Mouse (Mus musculus): ENCODE measurements around the gene Lrrc39.
"Not testable (repeated sequence)": the region's sequence is repeated elsewhere in the genome, so short reads cannot be mapped to it uniquely, and the experiment has no call there.

Gene Lrrc39

DNA sequence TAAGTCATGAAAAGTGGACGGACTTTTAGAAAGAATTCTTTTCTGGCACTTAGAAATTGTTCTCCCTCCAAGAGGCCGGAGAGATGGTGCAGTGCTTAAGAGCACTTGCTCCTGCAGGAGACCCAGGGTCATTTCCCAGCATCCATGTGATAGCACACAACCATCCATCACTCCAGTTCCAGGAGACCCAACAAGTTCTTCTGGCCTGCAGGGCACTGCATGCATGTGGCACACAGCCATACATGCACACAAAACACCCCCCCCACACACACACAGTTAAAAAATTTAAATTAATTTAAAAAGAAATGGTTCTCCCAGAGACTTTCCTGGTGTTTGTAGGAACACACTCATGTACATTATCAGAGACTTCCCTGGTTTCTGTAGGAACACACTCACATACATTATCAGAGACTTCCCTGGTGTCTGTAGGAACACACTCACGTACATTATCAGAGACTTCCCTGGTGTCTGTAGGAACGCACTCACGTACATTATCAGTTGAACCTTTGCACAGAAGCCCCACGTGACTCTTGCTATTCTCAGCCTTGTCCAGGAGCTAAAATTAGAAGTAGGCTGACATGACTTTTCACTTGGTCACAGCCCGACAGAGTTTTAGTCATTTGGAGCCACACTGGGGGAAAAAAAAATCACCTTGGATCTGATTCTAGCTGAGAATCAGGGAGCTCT, at the start of gene Lrrc39:
TSS of gene Lrrc39 (plus strand) at position 566 of the 687 bp plus-strand sequence.
- DNase-seq, result peak; percentile 26

DNA sequence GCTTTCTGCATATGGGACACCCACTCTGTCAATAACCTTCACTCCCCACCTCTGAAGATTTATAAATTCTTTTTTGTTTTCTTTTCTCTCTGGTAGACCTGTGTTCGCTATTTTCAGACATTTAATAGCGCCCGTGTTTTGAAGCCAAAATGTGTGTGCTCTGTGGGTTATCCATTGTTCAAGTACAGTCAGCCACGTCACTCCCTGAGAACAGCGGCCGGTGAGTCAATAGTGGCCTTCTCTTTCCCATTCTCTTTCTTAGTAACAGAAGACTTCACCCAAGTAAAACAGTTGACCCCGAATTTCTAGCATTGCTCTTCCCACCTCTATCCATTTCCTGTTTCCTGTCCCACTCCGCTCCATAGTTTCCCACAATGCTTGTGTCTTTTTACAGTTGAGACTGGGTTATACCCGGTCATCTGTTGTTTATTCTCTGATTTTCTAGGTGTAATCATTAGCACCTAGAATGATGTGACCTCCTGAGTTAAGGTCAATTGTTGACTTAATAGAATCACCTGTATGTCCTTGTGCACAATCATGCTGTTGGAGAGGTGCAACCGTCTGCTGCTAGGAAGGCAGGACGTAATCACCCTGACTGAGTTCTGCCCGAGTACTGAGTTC, 42.5 kb upstream of the Lrrc39 start:
- DNase-seq, result no peak

- no peak for DNase-seq
These were observed 33.0 kb upstream of the Lrrc39 start for GRCm38 (mm10) chr3:116529741-116530140.

- no peak for DNase-seq
These were observed 31.9 kb upstream of the Lrrc39 start for GRCm38 (mm10) chr3:116530826-116531225.

GRCm38 (mm10) chr3:116536428-116537199, 26.2 kb upstream of the Lrrc39 start:
- DNase-seq, result no peak

DNA sequence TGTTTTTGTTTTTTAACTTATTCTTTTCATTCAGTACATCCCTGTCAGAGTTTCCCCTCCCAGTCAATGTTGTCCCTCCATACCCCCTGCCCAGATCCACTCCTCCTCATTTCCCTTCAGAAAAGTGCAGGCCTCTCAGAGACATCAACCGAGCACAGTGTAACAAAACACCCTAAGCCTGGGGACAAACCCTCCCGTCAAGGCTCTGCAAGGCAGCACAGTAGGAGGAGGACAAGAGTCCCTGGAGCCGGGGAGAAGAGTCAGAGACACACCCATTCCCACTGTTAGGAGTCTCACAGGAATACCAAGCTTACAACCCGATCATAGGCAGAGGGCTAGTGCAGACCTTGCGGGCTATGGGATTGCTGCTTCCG, 25.6 kb upstream of the Lrrc39 start:
- DNase-seq, result no peak

DNA sequence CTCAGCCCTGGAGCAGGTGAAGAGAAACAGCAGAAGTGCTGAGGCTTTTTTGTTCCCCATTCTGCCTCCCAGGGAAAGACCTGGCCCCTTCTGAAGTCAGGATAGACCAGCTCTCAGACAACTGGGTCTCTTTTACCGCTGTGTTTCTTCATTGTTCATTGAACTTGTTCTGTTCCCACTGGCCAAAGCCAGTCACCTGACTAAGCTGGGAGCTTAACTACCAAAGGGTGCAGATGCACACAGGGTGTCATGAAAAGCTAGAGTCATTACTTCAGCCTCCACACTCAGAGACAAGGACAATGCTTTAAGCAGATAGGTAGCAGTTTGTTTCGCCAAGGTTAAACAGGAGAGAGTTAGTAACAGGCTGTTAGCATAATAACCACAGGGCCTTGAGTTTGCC, 20.7 kb upstream of the Lrrc39 start:
- DNase-seq, result no peak

- no peak for DNase-seq
These were observed 20.2 kb upstream of the Lrrc39 start for GRCm38 (mm10) chr3:116542532-116542931.

DNA sequence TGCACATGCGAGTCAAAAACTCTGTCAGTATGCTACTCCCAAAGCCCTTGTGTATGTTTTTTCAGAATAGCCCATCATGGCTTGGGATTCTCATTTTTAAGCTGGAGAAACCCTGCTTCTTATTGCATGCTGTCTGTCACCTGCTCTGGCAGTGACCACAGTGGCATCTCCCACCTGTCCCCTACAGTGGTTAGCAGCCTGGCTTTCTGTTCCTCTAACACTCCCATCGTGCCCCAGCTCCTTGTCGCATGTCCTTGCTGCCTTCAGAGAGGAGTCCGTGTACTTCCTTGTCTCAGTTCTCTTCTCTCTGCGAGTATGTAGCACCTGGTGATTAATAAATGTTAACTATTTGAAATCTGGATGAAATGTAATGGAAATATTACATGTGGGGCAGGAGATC, 15.3 kb upstream of the Lrrc39 start:
- no peak for DNase-seq

DNA sequence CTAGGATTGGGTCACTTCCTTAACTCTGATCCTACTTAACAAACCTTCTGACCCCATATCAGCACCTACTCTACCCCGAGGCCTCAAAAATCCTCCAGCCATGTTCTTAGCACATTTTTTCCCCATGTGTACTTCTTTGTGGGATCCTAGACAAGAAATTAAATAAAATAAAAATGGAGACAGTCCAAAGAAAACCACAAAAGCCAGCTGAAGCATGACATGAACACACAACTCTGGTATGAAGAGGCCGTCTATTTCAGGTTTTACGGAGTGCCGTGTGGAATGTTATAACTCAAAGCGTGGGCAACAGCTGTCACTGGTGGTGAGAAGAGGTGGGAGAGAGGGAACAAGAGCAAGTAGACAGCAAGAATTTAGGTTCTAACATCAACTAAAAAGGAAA, 11.4 kb upstream of the Lrrc39 start:
- no peak for DNase-seq

- not testable (repeated sequence) for DNase-seq
These were observed 1.5 kb upstream of the Lrrc39 start for GRCm38 (mm10) chr3:116561315-116561714.

DNA sequence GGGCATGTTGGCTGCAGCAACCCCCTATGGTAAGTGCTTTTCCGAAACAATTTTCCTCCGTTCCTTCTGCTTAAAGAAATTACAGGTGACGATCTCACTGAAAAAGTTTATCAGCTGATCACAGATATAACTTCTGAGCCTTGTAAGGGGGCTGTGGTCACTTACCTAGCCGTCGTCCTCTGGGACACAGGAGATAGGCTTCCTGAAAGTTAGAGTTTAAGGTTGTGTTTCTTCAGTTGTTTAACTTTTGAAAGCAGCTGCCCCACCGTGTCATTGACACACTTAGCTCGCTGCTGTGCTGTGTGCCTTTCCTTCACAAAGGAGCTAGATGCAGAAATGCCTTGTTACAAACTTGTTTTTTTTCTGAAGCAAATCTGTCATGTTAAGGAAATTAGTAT, 321 bp downstream of the Lrrc39 start:
- no peak for DNase-seq

DNA sequence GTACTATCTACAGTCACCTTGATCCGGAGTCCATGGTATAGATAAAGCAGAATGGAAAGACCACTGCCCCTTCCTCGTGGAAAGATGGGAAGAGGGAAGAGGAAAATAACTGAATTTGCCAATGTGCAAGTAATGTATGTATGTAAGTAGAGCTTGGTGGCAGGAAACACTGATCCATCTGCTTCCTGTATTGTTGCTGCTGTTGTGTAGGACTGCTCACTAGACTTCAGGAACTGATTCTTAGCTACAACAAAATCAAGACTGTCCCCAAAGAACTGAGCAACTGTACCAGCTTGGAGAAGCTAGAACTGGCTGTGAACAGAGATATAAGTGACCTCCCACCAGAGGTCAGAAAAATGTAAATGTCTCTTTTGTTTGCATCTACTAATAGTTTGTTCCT, 7.9 kb downstream of the Lrrc39 start:
- no peak for DNase-seq

DNA sequence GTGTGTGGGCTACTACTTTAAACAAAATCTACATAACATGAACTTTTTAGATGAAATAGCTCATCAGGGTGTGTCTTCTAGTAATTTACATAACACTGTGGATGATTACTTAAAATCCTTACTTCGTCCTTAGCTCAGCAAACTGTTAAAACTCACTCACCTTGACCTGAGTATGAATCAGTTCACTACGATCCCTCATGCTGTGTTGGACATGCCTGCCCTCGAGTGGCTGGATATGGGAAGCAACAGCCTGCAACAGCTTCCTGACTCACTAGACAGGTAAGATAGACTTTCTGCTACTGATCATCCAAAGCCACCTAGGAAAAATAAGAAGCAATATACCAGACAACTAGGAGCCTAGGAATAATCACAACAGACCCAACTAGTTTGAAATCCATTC, 14.5 kb downstream of the Lrrc39 start:
- no peak for DNase-seq

DNA sequence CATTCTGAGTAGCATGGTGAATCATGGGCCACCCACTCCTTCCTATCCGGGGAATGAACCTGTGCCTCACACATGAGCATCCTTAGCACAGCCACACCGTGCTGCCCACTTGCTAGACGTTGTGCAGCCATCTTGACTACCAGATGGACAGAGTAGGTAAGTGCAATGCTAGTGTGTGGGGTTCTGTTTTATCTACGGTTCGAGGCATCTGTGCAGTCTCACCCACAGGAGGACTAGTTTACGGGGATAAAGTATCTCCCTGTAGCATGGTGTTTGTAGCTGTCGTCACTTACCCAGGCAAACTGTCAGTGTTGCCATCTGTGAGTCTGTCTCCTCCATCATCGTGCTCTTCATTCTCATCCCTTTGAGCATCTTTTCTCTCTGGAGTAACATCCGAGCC, 19.4 kb downstream of the Lrrc39 start:
- no peak for DNase-seq

DNA sequence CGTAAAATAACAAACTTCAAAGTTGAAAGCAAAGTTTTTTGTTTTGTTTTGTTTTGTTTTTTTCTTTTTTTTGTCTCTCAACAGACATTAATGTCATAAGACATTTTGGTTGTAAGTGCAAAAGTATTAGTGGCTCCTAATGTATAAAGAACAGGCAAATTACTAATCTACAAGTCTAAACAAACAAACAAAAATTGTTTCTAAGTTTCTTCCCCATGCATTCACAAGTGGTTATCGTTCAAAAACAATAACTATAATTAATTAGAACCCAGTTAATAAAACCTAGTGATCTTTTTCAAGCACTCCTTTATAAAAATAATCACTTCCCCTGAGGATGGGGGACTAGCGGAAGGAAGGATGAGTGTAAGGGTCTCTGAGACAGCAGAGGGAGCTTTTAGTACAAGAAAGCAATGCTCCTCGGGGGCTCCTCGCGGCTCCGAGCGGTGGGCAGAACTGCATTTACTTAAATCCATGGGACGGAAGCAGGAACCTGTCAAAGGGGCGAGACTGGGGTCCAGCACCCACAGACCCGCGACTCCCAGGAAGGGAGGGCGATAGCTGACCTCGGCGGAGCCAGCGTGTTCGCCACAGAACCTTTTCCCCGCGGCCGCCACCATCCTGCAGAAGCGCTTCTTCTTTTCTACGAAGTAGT, 31.4 kb downstream of the Lrrc39 start:
- no peak for DNase-seq

- DNase-seq, result peak; percentile 96
These were observed 32.2 kb downstream of the Lrrc39 start, which contains the start of gene Sass6 for GRCm38 (mm10) chr3:116594728-116595602. Sass6 (plus strand) TSS chr3:116594982.

DNA sequence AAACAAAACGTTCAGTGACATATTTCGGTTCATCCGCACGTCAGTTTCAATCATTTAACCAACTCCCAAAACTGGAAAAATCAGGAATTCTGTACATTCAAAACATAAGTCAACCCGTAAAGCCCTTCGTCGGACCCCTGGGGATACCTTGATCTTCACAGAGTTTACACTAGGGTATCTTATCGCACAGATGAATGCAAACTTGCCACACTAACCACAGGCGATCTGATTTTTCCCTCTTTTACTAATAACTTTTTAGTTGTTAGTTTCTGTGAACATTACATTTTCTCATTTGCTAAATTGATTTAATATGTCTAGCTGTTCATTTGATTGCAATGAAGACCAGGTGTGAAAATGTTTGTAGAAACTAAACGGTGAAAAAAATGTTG, 32.8 kb downstream of the Lrrc39 start:
- no peak for DNase-seq

DNA sequence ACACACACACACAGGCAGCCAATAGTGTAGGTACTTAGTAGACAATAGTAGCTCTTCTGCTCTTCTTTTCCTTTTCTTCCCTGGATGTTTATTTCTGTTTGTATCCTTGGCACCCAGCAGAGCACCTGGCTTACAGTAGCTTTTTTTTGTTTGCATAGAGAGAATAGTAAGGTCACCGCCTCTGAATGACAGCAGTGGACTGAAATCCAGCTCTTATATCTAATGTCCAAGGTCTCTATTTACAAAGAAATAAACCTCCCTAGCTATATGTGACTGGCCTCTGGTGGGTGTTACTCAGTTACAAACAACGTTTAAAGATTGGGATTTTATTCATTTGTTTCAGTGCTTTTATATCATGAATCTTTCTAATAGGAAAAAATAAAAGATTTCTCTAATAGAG, 36.9 kb downstream of the Lrrc39 start:
- DNase-seq, result no peak

- no peak for DNase-seq
These were observed 38.2 kb downstream of the Lrrc39 start for GRCm38 (mm10) chr3:116601005-116601404.

DNA sequence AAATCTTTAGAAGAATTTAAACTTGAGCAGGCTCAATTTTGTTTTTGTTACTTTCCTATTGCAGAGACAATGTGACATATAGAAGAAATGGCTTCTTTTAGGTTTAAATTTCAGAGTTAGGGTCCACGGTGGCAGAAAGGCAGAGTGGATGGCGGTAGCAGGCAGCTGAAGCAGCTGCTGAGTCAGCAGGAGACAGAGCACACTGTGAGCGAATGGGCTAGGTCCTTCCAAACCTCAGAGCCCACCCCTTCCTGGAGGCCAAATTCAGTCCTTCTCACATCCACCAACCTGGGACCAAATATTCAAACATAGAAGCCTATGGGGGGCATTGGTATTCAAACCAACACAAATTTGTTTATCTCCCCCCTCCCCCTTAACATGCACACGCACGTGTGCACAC, 39.0 kb downstream of the Lrrc39 start:
- DNase-seq, result no peak

DNA sequence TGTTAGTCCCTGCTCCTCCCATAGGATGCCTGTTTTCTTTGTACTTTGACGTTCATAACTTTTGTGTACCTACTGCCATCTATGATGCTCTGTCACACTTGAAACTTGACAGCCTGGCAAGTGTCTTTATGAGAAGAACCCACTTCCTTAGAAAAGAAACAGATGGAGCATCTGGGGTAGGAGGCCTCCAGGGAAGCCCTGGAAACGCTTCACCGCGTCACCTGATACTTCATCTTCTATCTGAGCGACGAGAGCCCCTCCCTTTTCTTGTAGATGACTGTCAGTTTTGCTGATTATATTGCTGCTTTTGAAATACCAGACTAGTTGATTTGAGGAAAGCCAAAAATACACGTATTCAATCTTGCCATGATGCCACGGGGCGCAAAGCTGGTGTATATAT, 41.8 kb downstream of the Lrrc39 start:
- DNase-seq, result no peak

Measured in cerebellum, adult 9-10 months (tissue).